Mouse (Mus musculus) skeletal muscle tissue, adult 2 months (tissue): ENCODE data around the gene 2310057J18Rik.
"Not testable (repeated sequence)": the region's sequence is repeated elsewhere in the genome, so short reads cannot be mapped to it uniquely, and the experiment has no call there.

Experiments
- DNase-seq: peaks from one replicate; pipeline ENCODE4 v3.0.0-alpha.2; 2012; ENCODE audit warnings: low read depth, low spot score

The 2310057J18Rik gene

DNA sequence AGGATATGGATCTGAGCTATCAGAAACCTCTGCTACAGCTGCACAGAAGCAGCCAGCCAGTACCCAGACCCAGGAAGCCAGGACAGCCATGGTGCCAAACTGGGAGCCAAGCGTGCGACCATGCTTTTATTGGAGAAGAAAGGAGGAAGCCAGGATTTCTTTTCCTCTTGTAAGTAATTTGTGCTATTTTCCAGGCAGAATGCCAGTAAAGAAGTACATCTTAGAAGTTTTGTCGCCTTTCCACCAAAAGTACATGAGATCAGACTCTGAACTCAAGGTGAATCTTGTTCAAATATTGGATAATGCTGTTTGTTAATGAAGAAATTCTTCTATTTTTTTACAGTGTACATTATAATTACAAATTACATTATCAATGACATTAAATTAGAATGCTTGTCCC lies at the start of gene 2310057J18Rik:
2310057J18Rik (minus strand) TSS at position 101 of the 400 bp plus-strand sequence.
- DNase-seq = no peak

- not testable (repeated sequence) for DNase-seq
Observed at GRCm38 (mm10) chr10:29029960-29030359, 43.9 kb upstream of the 2310057J18Rik start.

- no peak for DNase-seq
Observed at GRCm38 (mm10) chr10:29019496-29020270, 33.6 kb upstream of the 2310057J18Rik start.

GRCm38 (mm10) chr10:28997776-28998175 lies 11.7 kb upstream of the 2310057J18Rik start:
- DNase-seq = no peak

DNA sequence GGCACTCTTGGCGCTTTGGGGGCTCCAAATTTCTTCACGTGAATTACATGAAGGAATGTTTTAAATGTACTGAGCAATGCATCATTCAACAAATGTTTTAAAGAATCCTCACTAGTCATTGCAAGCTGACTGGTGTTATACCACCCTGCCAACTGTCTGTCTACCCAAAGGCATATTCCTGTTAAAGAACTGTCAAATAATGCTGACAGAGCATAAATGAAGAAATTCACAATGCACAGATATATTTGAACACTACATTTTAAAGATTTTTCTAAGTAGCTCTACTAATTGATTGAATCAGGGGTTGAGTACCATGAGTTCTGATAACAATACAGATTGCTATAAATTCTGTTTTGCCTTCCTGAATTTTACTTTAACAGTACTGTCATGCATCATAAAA lies 2.9 kb upstream of the 2310057J18Rik start:
- no peak for DNase-seq

DNA sequence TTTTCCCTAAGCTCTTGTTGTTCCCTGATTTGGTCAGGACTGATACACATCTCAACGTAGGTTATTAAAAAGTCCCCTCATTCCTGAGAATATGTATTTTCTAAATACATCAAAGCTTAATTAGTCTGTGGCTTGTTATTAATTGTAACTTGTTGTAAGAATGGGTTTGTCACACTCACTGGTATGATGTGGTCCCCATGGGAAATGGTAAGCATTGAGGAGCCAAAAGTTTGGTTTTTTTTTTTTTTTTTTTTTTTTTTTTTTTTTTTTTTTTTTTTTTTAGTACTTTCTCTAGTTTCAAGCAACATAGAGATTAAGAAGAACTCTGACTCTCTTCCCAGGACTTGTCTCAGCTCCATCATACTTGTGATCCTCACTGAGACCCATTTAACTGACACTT lies 17.9 kb downstream of the 2310057J18Rik start:
- DNase-seq = no peak

DNA sequence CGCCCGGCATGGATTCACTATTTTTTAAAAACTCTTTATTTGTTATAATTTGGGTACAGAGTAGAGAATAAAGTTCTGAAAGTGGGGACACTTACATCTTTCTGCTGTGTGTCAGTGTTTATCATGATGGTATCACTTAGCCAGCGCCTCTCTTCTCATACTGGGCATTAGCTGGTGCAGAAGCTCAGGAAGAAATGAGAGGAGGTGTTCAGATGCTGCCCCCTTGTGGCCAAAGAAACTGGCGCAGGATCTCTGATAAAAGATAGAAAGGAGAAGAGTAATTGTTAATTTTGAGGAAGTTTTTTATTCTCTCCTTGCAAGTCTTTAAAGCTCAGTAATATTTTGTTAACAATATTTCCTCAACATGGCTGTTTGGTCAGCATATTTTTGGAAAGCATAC lies 31.0 kb downstream of the 2310057J18Rik start:
- DNase-seq = no peak

GRCm38 (mm10) chr10:28954515-28954914 lies 31.6 kb downstream of the 2310057J18Rik start:
- no peak for DNase-seq
